Mouse (Mus musculus) kidney, embryonic 15.5 days (tissue): ENCODE measurements at regions not wholly inside any gene's neighbourhood (a gene's known extent, or its start where the extent isn't known, plus 50 kb on each side); places are given as distances from the start of the nearest gene placed in this dataset.

Experiments
- ATAC-seq: fragments of 200-750 bp; cut with Nextera tagmentation; replicated peaks from 2 replicates; pipeline ENCODE4 v1.8.0; 2017; ENCODE audit warnings: moderate TSS enrichment; ENCODE audit not compliant: low FRiP score
- H3K27ac ChIP-seq: fragments of 300-500 bp; sonication (generic); 2 replicates; pipeline ENCODE4 v1.5.1; 2015; ENCODE audit warnings: mild to moderate bottlenecking, inconsistent platforms
- H3K27me3 ChIP-seq: fragments of 300-500 bp; sonication (generic); 2 replicates; pipeline ENCODE4 v1.6.1; 2015; ENCODE audit warnings: inconsistent platforms
- H3K36me3 ChIP-seq: fragments of 300-500 bp; sonication (generic); 2 replicates; pipeline ENCODE4 v1.6.1; 2015; ENCODE audit warnings: inconsistent platforms
- H3K4me1 ChIP-seq: fragments of 300-500 bp; sonication (generic); 2 replicates; pipeline ENCODE4 v1.6.1; 2015; ENCODE audit warnings: inconsistent platforms
- H3K4me2 ChIP-seq: fragments of 300-500 bp; sonication (generic); 2 replicates; pipeline ENCODE4 v1.6.1; 2015; ENCODE audit warnings: moderate library complexity, mild to moderate bottlenecking, inconsistent platforms
- H3K4me3 ChIP-seq: fragments of 300-500 bp; sonication (generic); replicated peaks from 2 replicates; pipeline ENCODE4 v1.5.1; 2015; ENCODE audit warnings: mild to moderate bottlenecking, inconsistent platforms
- H3K9ac ChIP-seq: fragments of 300-500 bp; sonication (generic); 2 replicates; pipeline ENCODE4 v1.6.1; 2015; ENCODE audit warnings: mild to moderate bottlenecking, inconsistent platforms
- H3K9me3 ChIP-seq: fragments of 300-500 bp; sonication (generic); replicated peaks from 2 replicates; pipeline ENCODE4 v1.6.1; 2016; ENCODE audit warnings: inconsistent platforms
- WGBS: fragments of 180-500 bp; shearing (Covaris S2); methylation state at CpG from one replicate; pipeline ENCODE4 v1.1.7; 2015; ENCODE audit warnings: mixed read lengths; 5-methylcytosine and 5-hydroxymethylcytosine counted together

GRCm38 (mm10) chr6:117279786-117280411, 111.6 kb downstream of the Cxcl12 start:
- Histone ChIP-seq H3K4me3 (no peak overlapping the region), H3K4me2 (no peak overlapping the region), H3K36me3 (no peaks in the 10 kb centered on the region), H3K9me3 (no peaks in the 10 kb centered on the region), H3K4me1 (0 out of 2 replicates have a peak, but pooled peaks cover 8% of the 10 kb centered on the region), H3K9ac (no peak overlapping the region), H3K27ac (no peak overlapping the region), H3K27me3 (no peaks in the 10 kb centered on the region; the same call in 1 of the 2 replicates)
- 54% methylated on average over 14 of the region's 14 CpGs for WGBS
- peak; percentile 29; the same call in 1 of the 2 replicates for ATAC-seq

GRCm38 (mm10) chr6:117280911-117281310, 112.6 kb downstream of the Cxcl12 start:
- Histone ChIP-seq H3K9ac (no peak overlapping the region), H3K4me3 (no peak overlapping the region), H3K4me1 (0 out of 2 replicates have a peak, but pooled peaks cover 8% of the 10 kb centered on the region), H3K36me3 (no peaks in the 10 kb centered on the region), H3K27ac (no peak overlapping the region), H3K9me3 (no peaks in the 10 kb centered on the region), H3K27me3 (no peaks in the 10 kb centered on the region; the same call in 1 of the 2 replicates), H3K4me2 (no peak overlapping the region)
- no peak for ATAC-seq
- 86% methylated on average over 3 of the region's 3 CpGs for WGBS

- Histone ChIP-seq H3K36me3 (no peaks in the 10 kb centered on the region), H3K27ac (no peak overlapping the region), H3K27me3 (no peaks in the 10 kb centered on the region; the same call in 1 of the 2 replicates), H3K4me1 (0 out of 2 replicates have a peak, but pooled peaks cover 8% of the 10 kb centered on the region), H3K4me3 (no peak overlapping the region), H3K9me3 (no peaks in the 10 kb centered on the region), H3K4me2 (no peak overlapping the region), H3K9ac (no peak overlapping the region)
- WGBS = 73% methylated on average over 3 of the region's 3 CpGs
- no peak for ATAC-seq
Measured at GRCm38 (mm10) chr6:117283616-117284015, 115.3 kb downstream of the Cxcl12 start.

GRCm38 (mm10) chr6:117284376-117285106, 116.2 kb downstream of the Cxcl12 start:
- no peaks in the 10 kb centered on the region; the same call in 1 of the 2 replicates for H3K27me3 ChIP-seq
- no peak for ATAC-seq
- H3K4me3 ChIP-seq = no peak overlapping the region
- 47% methylated on average over 5 of the region's 5 CpGs for WGBS
- 0 out of 2 replicates have a peak overlapping the region, but pooled peaks have one; percentile 9 for H3K27ac ChIP-seq
- H3K4me1 ChIP-seq = 0 out of 2 replicates have a peak, but pooled peaks cover 8% of the 10 kb centered on the region
- H3K9me3 ChIP-seq = no peaks in the 10 kb centered on the region
- no peak overlapping the region for H3K9ac ChIP-seq
- no peaks in the 10 kb centered on the region for H3K36me3 ChIP-seq
- no peak overlapping the region for H3K4me2 ChIP-seq

- 90% methylated on average over 5 of the region's 5 CpGs for WGBS
- Histone ChIP-seq H3K4me2 (no peak overlapping the region), H3K9ac (no peak overlapping the region), H3K4me1 (no peaks in the 10 kb centered on the region), H3K36me3 (no peaks in the 10 kb centered on the region), H3K4me3 (no peak overlapping the region), H3K27ac (no peak overlapping the region), H3K9me3 (no peaks in the 10 kb centered on the region), H3K27me3 (no peaks in the 10 kb centered on the region)
- no peak for ATAC-seq
Measured at GRCm38 (mm10) chr6:117287396-117287795, 119.1 kb downstream of the Cxcl12 start.

GRCm38 (mm10) chr6:117293780-117294465, 125.6 kb downstream of the Cxcl12 start:
- H3K4me3 ChIP-seq = no peak overlapping the region
- 0 out of 2 replicates have a peak, but pooled peaks cover 4% of the 10 kb centered on the region for H3K27me3 ChIP-seq
- H3K4me2 ChIP-seq = peak overlapping the region; percentile 7; the same call in 1 of the 2 replicates
- H3K36me3 ChIP-seq = no peaks in the 10 kb centered on the region
- no peak overlapping the region for H3K27ac ChIP-seq
- ATAC-seq = peak; percentile 62; the same call in 1 of the 2 replicates
- WGBS = 20% methylated on average over 9 of the region's 9 CpGs
- no peaks in the 10 kb centered on the region for H3K9me3 ChIP-seq
- H3K9ac ChIP-seq = no peak overlapping the region
- peaks cover 12% of the 10 kb centered on the region for H3K4me1 ChIP-seq

- Histone ChIP-seq H3K4me1 (peaks cover 12% of the 10 kb centered on the region), H3K9ac (no peak overlapping the region), H3K9me3 (no peaks in the 10 kb centered on the region), H3K4me3 (no peak overlapping the region), H3K27me3 (0 out of 2 replicates have a peak, but pooled peaks cover 4% of the 10 kb centered on the region), H3K36me3 (no peaks in the 10 kb centered on the region), H3K27ac (no peak overlapping the region), H3K4me2 (no peak overlapping the region)
- ATAC-seq = no peak
- WGBS = 86% methylated on average over 2 of the region's 2 CpGs
Measured at GRCm38 (mm10) chr6:117297918-117298317, 129.6 kb downstream of the Cxcl12 start.

- WGBS = 59% methylated on average over 7 of the region's 7 CpGs
- Histone ChIP-seq H3K27me3 (0 out of 2 replicates have a peak, but pooled peaks cover 4% of the 10 kb centered on the region), H3K9me3 (no peaks in the 10 kb centered on the region), H3K36me3 (no peaks in the 10 kb centered on the region), H3K27ac (no peak overlapping the region), H3K4me2 (no peak overlapping the region), H3K9ac (no peak overlapping the region), H3K4me3 (no peak overlapping the region), H3K4me1 (0 out of 2 replicates have a peak, but pooled peaks cover 3% of the 10 kb centered on the region)
- no peak for ATAC-seq
Measured at GRCm38 (mm10) chr6:117299503-117300288, 131.4 kb downstream of the Cxcl12 start.

GRCm38 (mm10) chr6:117303361-117303760, 135.0 kb downstream of the Cxcl12 start:
- Histone ChIP-seq H3K9me3 (no peaks in the 10 kb centered on the region), H3K36me3 (no peaks in the 10 kb centered on the region), H3K27ac (no peak overlapping the region), H3K4me2 (no peak overlapping the region), H3K9ac (no peak overlapping the region), H3K4me1 (no peaks in the 10 kb centered on the region), H3K4me3 (no peak overlapping the region), H3K27me3 (no peaks in the 10 kb centered on the region)
- 59% methylated on average over 4 of the region's 5 CpGs for WGBS
- no peak for ATAC-seq

- Histone ChIP-seq H3K4me1 (no peaks in the 10 kb centered on the region), H3K9me3 (no peaks in the 10 kb centered on the region), H3K4me3 (no peak overlapping the region), H3K36me3 (no peaks in the 10 kb centered on the region), H3K27me3 (no peaks in the 10 kb centered on the region), H3K27ac (no peak overlapping the region), H3K9ac (no peak overlapping the region), H3K4me2 (no peak overlapping the region)
- 79% methylated on average over 4 of the region's 4 CpGs for WGBS
- ATAC-seq = no peak
Measured at GRCm38 (mm10) chr6:117305736-117306250, 137.5 kb downstream of the Cxcl12 start.

- no peak overlapping the region for H3K4me3 ChIP-seq
- peaks cover 5% of the 10 kb centered on the region; the same call in 1 of the 2 replicates for H3K27me3 ChIP-seq
- WGBS = 65% methylated on average over 2 of the region's 2 CpGs
- 0 out of 2 replicates have a peak, but pooled peaks cover 4% of the 10 kb centered on the region for H3K4me1 ChIP-seq
- no peak for ATAC-seq
- no peak overlapping the region for H3K9ac ChIP-seq
- H3K9me3 ChIP-seq = no peaks in the 10 kb centered on the region
- no peaks in the 10 kb centered on the region for H3K36me3 ChIP-seq
- no peak overlapping the region for H3K4me2 ChIP-seq
- no peak overlapping the region for H3K27ac ChIP-seq
Measured at GRCm38 (mm10) chr6:117308636-117309035, 140.3 kb downstream of the Cxcl12 start.
